Mouse (Mus musculus): Measurements from ENCODE around the gene Ogfrl1.
A peak's percentile ranks its signal among the peaks of the same experiment; 100 is the strongest.

The Ogfrl1 gene

GRCm38 (mm10) chr1:23352895-23353294 lies 44.7 kb downstream of the Ogfrl1 start:
- no peak for DNase-seq (ENCODE audit: low read depth, low spot score)

DNA sequence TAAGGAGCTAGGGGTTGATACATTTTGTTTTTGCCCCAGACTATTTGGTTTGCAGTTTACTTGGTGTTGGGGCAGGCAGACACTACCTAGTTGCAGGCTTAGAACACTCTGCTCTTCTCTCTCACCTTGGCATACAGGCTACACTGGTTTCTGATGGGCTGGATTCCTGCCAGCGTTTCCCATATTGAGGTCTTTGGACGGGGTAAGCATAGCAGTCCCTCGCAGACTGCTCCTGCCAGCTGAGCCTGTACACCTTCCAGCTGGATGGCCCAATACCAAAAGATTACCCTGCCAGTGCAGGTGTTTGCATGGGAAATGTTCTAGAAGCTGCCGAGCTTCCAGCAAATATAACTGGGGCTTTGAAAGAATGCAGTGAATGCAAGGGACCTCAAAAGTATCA lies 45.8 kb downstream of the Ogfrl1 start:
- DNase-seq (ENCODE audit: low read depth, low spot score), result peak; percentile 34

DNA sequence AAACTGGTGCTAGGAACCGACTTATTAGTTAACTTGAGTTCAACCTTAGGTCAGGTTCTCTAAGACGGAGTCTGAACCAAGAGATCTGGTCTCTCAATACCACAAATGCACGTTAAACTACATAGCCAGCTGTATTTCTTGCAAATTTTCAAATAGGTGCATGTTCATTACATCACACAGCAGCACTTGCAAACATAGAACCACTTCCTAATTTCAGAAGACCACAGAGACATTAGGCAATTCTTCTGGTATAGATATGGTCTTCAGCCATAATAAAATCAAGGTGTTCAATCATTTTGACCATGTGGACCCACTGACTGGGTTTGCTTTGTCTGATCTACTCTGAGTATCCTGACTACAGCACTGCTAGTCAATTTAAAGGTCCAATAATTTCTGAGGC lies 51.9 kb downstream of the Ogfrl1 start:
- DNase-seq (ENCODE audit: low read depth, low spot score), result no peak

DNA sequence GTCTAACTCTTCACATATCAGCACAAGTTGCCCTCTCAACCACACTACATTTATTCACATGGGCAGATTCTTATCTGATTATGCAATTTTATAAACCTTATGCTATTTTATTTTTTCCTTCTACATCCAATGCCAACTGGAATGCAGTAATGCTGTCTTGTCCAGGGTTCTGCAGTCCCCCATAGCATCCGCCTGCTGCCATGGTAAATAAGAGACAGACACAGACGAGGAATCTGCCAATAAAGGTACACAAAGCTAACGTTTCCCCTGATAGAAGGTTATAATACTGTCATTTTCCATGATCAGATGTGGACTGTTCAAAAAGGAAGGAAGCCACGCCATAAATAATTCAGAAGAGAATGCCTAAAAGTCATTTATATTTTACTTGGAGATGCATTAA lies 54.7 kb downstream of the Ogfrl1 start:
- DNase-seq (ENCODE audit: low read depth, low spot score), result no peak

- no peak for DNase-seq (ENCODE audit: low read depth, low spot score)
These were observed 55.3 kb downstream of the Ogfrl1 start for GRCm38 (mm10) chr1:23342224-23342623.

DNA sequence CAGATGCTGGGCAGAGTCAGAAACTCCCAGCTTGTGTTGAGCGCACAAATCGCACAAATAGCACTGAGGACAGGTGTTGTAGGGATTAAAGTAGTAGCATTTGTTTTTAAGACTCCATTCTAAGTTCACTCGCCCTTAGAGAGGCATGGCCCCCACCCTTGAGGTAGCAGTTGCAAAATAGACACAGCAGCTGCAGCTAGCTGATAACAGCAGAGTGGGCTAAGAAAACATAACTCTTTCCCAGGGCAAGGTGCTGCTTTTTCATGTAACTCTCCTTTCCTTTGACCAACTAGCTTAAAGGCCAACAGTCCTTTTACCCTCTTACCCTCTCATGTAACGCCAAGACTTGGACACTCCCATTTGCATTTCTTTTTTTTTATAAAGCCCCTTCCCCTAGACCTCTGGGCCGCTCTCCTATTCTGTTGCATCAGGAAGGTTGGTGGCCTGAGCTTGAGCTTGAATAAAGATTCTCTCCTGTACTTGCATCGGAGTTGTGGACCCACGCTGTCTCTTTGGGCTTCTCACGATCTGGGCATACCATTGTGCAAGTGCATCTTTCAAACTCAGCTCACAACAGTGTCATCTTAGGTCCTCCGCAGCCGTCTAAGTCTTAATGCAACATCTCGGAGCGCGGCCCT lies 61.7 kb downstream of the Ogfrl1 start:
- no peak for DNase-seq (ENCODE audit: low read depth, low spot score)

DNA sequence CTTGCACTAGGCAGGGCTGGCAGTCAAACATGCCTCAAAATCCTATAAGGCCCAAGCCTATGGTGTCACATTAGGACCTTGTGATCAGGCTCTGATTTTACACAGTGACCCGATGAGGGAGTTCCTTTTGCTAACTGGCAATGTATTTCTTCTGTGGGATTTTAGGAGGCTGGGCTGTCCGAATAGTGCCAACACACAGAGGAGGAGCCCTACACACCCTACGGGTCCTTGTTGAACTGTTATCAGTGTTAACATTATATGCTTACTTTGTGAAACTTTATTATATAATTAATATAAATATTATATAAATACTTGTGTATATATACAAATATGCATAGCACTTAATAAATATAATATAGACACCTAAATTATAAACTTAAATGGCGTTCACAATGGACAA lies 62.5 kb downstream of the Ogfrl1 start:
- DNase-seq (ENCODE audit: low read depth, low spot score), result no peak

- no peak for DNase-seq (ENCODE audit: low read depth, low spot score)
These were observed 65.4 kb downstream of the Ogfrl1 start for GRCm38 (mm10) chr1:23332192-23332591.

DNA sequence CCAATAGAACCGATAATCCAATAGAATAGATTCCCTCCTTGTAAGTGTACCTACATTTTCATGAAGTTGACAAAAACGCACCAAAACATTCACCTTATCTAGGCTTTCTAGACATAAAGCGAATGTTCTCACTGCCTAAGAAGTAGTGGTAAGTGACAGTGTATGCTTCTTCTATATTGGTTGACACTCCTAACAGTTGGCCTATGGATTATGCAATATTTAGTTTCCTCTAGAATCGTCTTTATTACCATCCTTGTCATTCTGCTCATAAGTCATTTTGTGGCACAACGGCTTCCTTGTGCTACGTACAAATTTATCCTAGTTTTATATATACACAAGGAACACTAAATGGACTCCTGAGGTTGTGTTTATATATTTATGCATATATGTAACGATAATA lies 72.4 kb downstream of the Ogfrl1 start:
- DNase-seq (ENCODE audit: low read depth, low spot score), result no peak

DNA sequence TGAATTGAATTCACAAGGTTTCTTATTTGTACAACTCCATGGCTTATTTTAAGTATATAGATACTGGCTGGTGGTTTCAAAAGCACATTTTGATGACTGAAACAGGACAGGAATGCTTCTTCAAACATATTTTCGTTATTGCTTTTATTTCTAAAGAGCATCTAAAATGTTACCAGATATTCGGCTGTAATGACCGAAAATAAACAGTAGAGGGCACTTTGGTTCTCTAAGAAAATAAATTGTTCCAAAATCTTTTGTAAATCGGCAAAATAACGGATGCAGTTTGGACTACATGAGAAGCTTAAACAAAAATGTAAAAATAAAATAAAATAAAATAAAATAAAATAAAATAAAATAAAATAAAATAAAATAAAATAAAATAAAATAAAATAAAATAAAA lies 73.3 kb downstream of the Ogfrl1 start:
- peak; percentile 85 for DNase-seq (ENCODE audit: low read depth, low spot score)

- DNase-seq (ENCODE audit: low read depth, low spot score), result no peak
These were observed 74.3 kb downstream of the Ogfrl1 start for GRCm38 (mm10) chr1:23323286-23323685.

DNA sequence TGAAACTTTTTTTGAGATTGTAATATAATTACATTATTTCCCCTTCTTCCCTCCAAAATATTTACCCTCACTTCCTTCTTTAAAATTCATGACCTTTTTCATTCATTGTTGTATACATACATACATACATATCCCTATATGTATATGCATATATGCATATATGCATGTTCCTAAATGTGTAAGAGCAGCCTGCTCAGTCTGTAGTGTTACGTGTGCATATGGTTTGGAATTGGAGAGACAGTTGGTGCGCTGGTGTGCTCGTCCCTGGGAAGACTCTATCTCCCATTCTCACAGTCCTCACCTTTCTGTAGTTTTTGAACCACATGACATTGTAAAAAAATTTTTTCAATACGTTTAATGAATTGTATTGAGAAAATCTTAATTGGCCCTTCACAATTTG lies 75.4 kb downstream of the Ogfrl1 start:
- DNase-seq (ENCODE audit: low read depth, low spot score), result no peak

GRCm38 (mm10) chr1:23321331-23321851 lies 76.2 kb downstream of the Ogfrl1 start:
- DNase-seq (ENCODE audit: low read depth, low spot score), result peak; percentile 33

- no peak for DNase-seq (ENCODE audit: low read depth, low spot score)
These were observed 76.9 kb downstream of the Ogfrl1 start for GRCm38 (mm10) chr1:23320591-23321195.
